Mouse (Mus musculus) layer of hippocampus, adult 11-12 months (tissue): Measurements from ENCODE around the gene Gm7347.
"Not testable (repeated sequence)": the region's sequence is repeated elsewhere in the genome, so short reads cannot be mapped to it uniquely, and the experiment has no call there.

Source experiments
- DNase-seq: peaks from one replicate; pipeline ENCODE4 v3.0.0; 2022; ENCODE audit warnings: low spot score

Gene Gm7347

DNA sequence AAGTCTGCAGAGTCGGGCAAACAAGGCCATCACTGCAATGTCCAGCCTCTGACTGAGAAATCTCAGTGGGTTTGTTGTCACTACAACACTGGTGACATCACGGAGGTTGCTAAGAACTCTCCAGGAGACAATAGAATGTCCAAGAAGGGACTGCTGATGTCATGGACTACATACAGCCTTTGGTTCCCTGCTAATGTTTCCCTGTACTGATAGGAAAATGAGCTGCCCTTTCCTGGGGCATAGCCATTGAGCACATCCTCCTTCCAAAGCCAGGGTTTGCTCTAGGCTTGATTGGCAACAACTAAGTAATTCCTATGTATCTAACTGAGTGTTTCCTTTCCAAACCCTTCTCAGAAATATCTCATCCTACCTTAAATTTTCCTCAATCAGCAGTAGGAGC, at the start of gene Gm7347:
Gm7347 (minus strand) TSS at position 101 of the 400 bp plus-strand sequence.
- DNase-seq, result not testable (repeated sequence)

DNA sequence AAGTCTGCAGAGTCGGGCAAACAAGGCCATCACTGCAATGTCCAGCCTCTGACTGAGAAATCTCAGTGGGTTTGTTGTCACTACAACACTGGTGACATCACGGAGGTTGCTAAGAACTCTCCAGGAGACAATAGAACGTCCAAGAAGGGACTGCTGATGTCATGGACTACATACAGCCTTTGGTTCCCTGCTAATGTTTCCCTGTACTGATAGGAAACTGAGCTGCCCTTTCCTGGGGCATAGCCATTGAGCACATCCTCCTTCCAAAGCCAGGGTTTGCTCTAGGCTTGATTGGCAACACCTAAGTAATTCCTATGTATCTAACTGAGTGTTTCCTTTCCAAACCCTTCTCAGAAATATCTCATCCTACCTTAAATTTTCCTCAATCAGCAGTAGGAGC, 46.9 kb upstream of the Gm7347 start, which contains the start of gene 5031410I06Rik:
5031410I06Rik (minus strand) TSS at position 101 of the 400 bp plus-strand sequence.
- not testable (repeated sequence) for DNase-seq

DNA sequence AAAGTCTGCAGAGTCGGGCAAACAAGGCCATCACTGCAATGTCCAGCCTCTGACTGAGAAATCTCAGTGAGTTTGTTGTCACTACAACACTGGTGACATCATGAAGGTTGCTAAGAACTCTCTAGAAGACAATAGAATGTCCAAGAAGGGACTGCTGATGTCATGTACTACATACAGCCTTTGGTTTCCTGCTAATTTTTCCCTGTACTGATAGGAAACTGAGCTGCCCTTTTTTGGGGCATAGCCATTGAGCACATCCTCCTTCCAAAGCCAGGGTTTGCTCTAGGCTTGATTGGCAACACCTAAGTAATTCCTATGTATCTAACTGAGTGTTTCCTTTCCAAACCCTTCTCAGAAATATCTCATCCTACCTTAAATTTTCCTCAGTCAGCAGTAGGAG, 30.8 kb upstream of the Gm7347 start, which contains the start of gene Gm10471:
Gm10471 (minus strand) TSS at position 101 of the 400 bp plus-strand sequence.
- DNase-seq, result not testable (repeated sequence)

DNA sequence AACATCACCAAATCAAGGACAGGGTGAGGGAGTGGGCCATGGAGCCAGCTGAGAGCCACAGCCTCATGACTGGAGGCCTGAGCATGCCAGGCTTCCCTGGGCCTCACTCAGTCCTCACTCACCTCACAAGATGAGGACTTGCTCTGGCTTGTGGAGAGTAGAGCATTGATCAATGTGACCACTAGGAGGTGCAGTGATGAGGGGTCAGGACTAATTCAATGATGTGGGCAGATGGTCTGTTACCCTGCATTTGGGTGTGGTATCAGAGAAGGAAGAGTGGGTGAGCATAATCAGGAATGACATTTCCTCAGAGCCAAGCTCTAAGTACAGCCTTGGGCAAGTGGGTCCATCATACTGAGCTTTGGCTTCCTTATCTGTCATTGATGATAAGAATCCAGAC, 20.6 kb upstream of the Gm7347 start:
- DNase-seq, result not testable (repeated sequence)

DNA sequence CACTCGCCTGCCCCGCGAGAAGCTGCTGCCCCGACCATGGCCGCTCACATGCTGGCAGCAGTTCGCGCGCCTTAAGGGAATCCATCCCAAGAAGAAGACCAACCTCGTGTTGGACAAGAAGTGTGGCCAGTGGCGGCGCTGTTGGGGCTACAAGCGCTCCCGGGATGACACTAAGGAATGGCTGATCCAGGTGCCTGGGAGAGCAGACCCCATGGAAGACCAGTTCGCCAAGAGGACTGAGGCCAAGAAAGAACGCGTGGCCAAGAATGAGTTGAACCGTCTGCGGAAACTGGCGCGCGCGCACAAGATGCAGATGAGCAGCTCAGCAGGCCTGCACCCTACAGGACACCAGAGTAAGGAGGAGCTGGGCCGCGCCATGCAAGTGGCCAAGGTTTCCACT, 12.3 kb upstream of the Gm7347 start:
- DNase-seq, result no peak

DNA sequence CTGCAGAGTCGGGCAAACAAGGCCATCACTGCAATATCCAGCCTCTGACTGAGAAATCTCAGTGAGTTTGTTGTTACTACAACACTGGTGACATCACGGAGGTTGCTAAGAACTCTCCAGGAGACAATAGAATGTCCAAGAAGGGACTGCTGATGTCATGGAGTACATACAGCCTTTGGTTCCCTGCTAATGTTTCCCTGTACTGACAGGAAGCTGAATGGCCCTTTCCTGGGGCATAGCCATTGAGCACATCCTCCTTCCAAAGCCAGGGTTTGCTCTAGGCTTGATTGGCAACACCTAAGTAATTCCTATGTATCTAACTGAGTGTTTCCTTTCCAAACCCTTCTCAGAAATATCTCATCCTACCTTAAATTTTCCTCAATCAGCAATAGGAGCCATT, 18.9 kb downstream of the Gm7347 start, which contains the start of gene Speer4a:
Speer4a (minus strand) TSS at position 101 of the 400 bp plus-strand sequence.
- not testable (repeated sequence) for DNase-seq

DNA sequence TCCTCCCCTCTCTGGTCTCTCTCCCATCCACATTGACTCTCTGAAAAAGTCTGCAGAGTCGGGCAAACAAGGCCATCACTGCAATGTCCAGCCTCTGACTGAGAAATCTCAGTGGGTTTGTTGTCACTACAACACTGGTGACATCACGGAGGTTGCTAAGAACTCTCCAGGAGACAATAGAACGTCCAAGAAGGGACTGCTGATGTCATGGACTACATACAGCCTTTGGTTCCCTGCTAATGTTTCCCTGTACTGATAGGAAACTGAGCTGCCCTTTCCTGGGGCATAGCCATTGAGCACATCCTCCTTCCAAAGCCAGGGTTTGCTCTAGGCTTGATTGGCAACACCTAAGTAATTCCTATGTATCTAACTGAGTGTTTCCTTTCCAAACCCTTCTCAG, 35.6 kb downstream of the Gm7347 start, which contains the start of gene Gm5862:
Gm5862 (minus strand) TSS at position 101 of the 400 bp plus-strand sequence.
- DNase-seq, result not testable (repeated sequence)

DNA sequence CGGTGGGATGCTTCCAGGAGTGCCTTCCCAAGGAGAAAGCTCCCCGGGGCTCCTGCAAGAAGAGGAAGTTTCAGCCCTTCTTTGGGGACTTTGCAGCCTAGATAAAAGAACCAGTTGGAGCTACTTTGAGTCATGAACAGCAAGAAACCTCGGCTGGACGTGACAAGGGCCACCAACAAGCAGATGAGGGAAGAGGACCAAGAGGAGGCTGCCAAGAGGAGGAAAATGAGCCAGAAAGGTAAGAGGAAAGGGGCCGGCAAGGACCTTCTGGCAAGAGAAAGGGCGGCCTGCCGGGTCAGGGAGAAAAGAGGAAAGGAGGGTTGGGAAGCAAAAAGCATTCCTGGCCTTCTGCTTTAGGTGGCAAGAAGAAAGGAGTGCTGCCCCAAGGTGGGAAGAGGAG, 50.7 kb downstream of the Gm7347 start:
- DNase-seq, result not testable (repeated sequence)

DNA sequence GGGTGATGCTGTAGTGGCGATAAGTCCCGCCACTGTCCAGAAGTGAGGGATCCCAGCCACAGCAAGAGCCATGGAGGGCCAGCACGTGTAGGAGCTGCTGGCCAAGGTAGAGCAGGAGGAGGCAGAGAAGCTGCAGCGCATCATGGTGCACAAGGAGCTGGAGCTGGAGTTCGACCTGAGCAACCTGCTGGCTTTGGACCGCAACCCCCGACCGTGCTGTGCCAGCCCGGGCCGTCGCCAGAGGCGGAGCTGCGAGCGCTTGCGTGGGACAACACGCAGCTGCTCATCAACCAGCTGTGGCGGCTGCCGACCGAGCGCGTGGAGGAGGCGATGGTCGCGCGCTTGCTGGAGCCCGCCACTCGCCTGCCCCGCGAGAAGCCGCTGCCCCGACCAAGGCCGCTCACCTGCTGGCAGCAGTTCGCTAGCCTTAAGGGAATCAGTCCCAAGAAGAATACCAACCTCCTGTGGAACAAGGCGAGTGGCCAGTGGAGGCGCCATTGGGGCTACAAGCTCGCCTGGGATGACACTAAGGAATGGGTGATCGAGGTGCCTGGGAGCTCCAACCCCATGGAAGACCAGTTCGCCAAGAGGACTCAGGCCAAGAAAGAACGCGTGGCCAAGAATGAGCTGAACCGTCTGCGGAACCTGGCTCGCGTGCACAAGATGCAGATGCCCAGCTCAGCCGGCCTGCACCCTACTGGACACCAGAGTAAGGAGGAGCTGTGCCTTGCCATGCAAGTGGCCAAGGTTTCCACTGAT, 51.3 kb downstream of the Gm7347 start:
- DNase-seq, result peak; percentile 49

DNA sequence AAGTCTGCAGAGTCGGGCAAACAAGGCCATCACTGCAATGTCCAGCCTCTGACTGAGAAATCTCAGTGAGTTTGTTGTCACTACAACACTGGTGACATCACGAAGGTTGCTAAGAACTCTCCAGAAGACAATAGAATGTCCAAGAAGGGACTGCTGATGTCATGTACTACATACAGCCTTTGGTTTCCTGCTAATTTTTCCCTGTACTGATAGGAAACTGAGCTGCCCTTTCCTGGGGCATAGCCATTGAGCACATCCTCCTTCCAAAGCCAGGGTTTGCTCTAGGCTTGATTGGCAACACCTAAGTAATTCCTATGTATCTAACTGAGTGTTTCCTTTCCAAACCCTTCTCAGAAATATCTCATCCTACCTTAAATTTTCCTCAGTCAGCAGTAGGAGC, 53.7 kb downstream of the Gm7347 start, which contains the start of gene Gm1979:
Gm1979 (minus strand) TSS at position 101 of the 400 bp plus-strand sequence.
- not testable (repeated sequence) for DNase-seq
